Mouse (Mus musculus) kidney, embryonic 16.5 days (tissue): ENCODE results near the gene Gm9970. TPM values are rescaled to one million over a fixed set of nuclear protein-coding genes. Genes with fewer than 3 reads are reported as not detected.
A peak's percentile ranks its signal among the peaks of the same experiment; 100 is the strongest.

Experiments used
- ATAC-seq: fragments of 200-750 bp; cut with Nextera tagmentation; 2 replicates; pipeline ENCODE4 v1.8.0; 2017; ENCODE audit warnings: moderate TSS enrichment; ENCODE audit not compliant: low FRiP score, low TSS enrichment
- H3K27ac ChIP-seq: fragments of 300-500 bp; sonication (generic); 2 replicates; pipeline ENCODE4 v1.5.1; 2014; ENCODE audit warnings: low read length
- H3K27me3 ChIP-seq: fragments of 300-500 bp; sonication (generic); 2 replicates; pipeline ENCODE4 v1.6.1; 2014; ENCODE audit warnings: low read length, control low read depth, mixed read lengths; ENCODE audit not compliant: insufficient read depth
- H3K36me3 ChIP-seq: fragments of 300-500 bp; sonication (generic); 2 replicates; pipeline ENCODE4 v1.6.1; 2014; ENCODE audit warnings: low read length, control low read depth, mixed read lengths; ENCODE audit not compliant: insufficient read depth
- H3K4me1 ChIP-seq: fragments of 300-500 bp; sonication (generic); 2 replicates; pipeline ENCODE4 v1.6.1; 2014; ENCODE audit warnings: low read length, control low read depth, mixed read lengths; ENCODE audit not compliant: insufficient read depth
- H3K4me2 ChIP-seq: fragments of 300-500 bp; sonication (generic); replicated peaks from 2 replicates; pipeline ENCODE4 v1.6.1; 2014; ENCODE audit warnings: low read depth, low read length
- H3K4me3 ChIP-seq: fragments of 300-500 bp; sonication (generic); 2 replicates; pipeline ENCODE4 v1.5.1; 2014; ENCODE audit warnings: mild to moderate bottlenecking, low read length
- H3K9ac ChIP-seq: fragments of 300-500 bp; sonication (generic); replicated peaks from 2 replicates; pipeline ENCODE4 v1.6.1; 2014; ENCODE audit warnings: low read length
- H3K9me3 ChIP-seq: fragments of 300-500 bp; sonication (generic); 2 replicates; pipeline ENCODE4 v1.6.1; 2016; ENCODE audit warnings: low read length, control low read depth
- WGBS: fragments of 180-500 bp; shearing (Covaris S2); extraction: QIAGEN DNeasy Blood & Tissue Kit; methylation state at CpG from one replicate; pipeline ENCODE4 v1.1.7; 2014; 5-methylcytosine and 5-hydroxymethylcytosine counted together
- polyA plus RNA-seq: library from polyadenylated mRNA; unstranded; fragments of >200 nt; fragmentation: Nextera tagmentation; extraction: Ambion mirVana; gene quantifications from 2 replicates; pipeline ENCODE4 v1.2.1, GENCODE M21; 2015

Gene Gm9970
- polyA plus RNA-seq, 1 experiment from 2014 or later, result 0.52 TPM

DNA sequence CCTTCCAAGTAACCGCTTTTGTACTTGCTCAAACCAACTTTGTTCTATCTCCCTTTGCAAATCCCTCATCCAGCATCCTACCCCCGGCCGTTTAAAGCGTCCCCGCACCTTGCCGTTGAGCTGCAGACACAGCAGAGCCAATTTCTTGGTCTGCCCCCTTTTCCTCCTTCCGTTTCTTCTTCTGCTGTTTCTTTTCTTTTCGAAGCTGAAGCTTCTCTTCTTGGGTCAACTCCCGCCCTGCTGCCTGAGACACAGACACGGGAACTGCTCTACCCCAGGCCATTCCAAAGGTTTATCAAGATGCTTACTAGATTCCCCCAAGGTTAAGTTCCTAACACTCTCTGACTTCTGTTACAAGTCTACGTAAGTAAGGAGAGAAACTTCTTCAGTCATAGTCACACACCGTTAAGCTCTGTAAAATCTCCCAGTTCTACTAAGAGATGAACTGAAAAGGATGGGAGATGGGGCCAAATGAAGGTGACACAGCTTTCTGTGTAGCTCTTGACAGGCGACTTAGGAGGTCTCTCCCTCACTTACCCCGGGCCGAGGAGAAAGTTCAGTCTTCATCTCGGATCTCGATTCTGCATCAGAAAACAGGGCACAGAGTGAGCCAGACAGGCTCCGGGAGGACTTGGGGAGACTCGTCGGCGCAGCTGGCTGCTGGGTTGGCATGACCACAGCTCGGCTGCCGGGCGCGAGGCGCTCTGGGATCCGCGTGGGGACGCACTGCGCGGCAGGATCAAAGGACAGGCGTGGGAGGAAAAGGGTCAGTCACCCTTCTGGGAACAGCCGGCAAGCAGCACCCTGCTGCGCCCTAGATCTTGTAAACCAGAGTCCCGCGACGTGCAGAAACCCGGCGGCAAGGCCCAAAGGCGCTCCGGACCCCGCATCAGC, 48.7 kb downstream of the Gm9970 start:
- H3K36me3 ChIP-seq, result peaks cover 55% of the 10 kb centered on the region
- no peak; the same call in 1 of the 2 replicates for ATAC-seq
- H3K27ac ChIP-seq, result peak overlapping the region; percentile 88

More for the DNA sequence above, 48.7 kb downstream of the Gm9970 start:
- WGBS, result 11% methylated on average over 42 of the region's 42 CpGs
- Histone ChIP-seq H3K9me3 (no peaks in the 10 kb centered on the region), H3K9ac (peak overlapping the region; percentile 86), H3K4me2 (peak overlapping the region; percentile 82), H3K4me3 (peak overlapping the region; percentile 80), H3K4me1 (peaks cover 17% of the 10 kb centered on the region), H3K27me3 (no peaks in the 10 kb centered on the region)

Other genes starting within 250 kb of the Gm9970 start
- gene Atraid, start 192.9 kb downstream of the Gm9970 start, polyA plus RNA-seq, result 158 and 163 TPM in 2 replicates
- gene Slc5a6, start 192.3 kb downstream of the Gm9970 start, polyA plus RNA-seq, result 14.6 and 14.7 TPM in 2 replicates
- 36.0 and 38.7 TPM in 2 replicates for gene Cad, start 186.5 kb downstream of the Gm9970 start, polyA plus RNA-seq
- gene Dnajc5g, start 134.9 kb downstream of the Gm9970 start, polyA plus RNA-seq, result not detected in 2 replicates
- 3.4 and 4.5 TPM in 2 replicates for gene Slc30a3, start 133.0 kb downstream of the Gm9970 start, polyA plus RNA-seq
- gene Trim54, start 124.5 kb downstream of the Gm9970 start, polyA plus RNA-seq, result 0.19 and 0.28 TPM in 2 replicates
- not detected in 2 replicates for gene Ucn, start 102.4 kb downstream of the Gm9970 start, polyA plus RNA-seq
- gene Mpv17, start 87.0 kb downstream of the Gm9970 start, polyA plus RNA-seq, result 79.0 and 79.3 TPM in 2 replicates
- 1.9 and 2.1 TPM in 2 replicates for gene Gm29609, start 61.3 kb downstream of the Gm9970 start, polyA plus RNA-seq
- gene Gtf3c2, start 61.1 kb downstream of the Gm9970 start, polyA plus RNA-seq, result 82.8 and 99.0 TPM in 2 replicates
- gene Snx17, start 48.0 kb downstream of the Gm9970 start, polyA plus RNA-seq, result 151 and 165 TPM in 2 replicates
- gene Eif2b4, start 47.8 kb downstream of the Gm9970 start, polyA plus RNA-seq, result 76.1 and 81.5 TPM in 2 replicates
- 9.9 and 10.9 TPM in 2 replicates for gene Zfp513, start 38.9 kb downstream of the Gm9970 start, polyA plus RNA-seq
- 138 and 139 TPM in 2 replicates for gene Ppm1g, start 20.5 kb downstream of the Gm9970 start, polyA plus RNA-seq
- gene Nrbp1, start 368 bp downstream of the Gm9970 start, polyA plus RNA-seq, result 179 and 182 TPM in 2 replicates
- 22.9 and 26.8 TPM in 2 replicates for gene Krtcap3, start 10.5 kb upstream of the Gm9970 start, polyA plus RNA-seq
- 39.7 and 40.6 TPM in 2 replicates for gene Ift172, start 49.9 kb upstream of the Gm9970 start, polyA plus RNA-seq
- gene Fndc4, start 54.8 kb upstream of the Gm9970 start, polyA plus RNA-seq, result 42.5 and 46.1 TPM in 2 replicates
- gene Gckr, start 56.2 kb upstream of the Gm9970 start, polyA plus RNA-seq, result 0.24 and 0.45 TPM in 2 replicates
- gene Zfp512, start 211.2 kb upstream of the Gm9970 start, polyA plus RNA-seq, result 55.2 and 62.2 TPM in 2 replicates
- gene 4930548H24Rik, start 244.5 kb upstream of the Gm9970 start, polyA plus RNA-seq, result 0.17 TPM in 1 of 2 replicates, not detected in the other